Mouse (Mus musculus) lung, postnatal 25 days (tissue): ENCODE results near the gene Pigo.

Experiments
- DNase-seq: peaks from one replicate; pipeline ENCODE4 v3.0.0; 2022; ENCODE audit warnings: low spot score

Pigo gene

DNA sequence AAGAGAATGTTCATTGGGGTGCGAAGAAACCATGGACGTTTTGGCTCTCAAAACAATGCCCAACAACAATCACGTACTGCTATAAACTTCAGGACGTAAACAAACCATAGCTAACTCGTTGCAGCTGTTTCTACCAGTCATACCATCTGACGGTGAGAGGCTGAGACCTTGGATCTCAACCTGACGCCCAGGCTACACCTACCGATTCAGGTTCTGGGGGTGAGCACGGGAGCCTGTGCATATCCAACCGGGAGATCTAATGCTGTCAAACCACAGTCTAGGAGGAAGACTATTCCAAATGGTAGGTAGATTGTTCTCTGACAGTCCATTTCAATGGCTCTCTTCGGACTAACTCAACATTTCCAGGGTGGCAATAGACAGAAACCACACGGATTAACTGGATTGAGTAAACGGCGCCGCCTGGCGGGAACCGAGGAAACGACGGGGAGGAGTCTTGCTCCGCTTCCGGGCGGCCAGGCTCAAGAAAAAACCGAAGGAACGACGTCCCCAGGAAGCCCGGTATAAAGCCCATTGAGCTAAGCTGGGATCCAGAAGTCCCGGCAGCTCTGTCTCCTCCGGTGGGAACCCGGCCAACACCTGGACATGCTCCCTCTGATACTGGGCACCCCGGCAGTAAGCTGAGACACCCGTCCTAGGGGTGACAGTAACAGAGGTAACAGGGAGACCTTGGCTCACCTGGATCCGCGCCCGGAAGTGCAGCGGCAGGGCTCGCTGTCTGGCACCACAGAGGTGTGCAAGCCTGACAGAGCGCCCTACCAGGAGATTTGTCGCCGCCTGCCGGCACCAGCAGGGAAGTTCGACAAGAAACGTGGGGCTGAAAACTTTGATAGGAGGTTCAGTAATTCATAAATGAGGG, at the start of gene Pigo:
Pigo (minus strand) TSS at position 736 of the 877 bp plus-strand sequence.
- DNase-seq: peak; percentile 93

DNA sequence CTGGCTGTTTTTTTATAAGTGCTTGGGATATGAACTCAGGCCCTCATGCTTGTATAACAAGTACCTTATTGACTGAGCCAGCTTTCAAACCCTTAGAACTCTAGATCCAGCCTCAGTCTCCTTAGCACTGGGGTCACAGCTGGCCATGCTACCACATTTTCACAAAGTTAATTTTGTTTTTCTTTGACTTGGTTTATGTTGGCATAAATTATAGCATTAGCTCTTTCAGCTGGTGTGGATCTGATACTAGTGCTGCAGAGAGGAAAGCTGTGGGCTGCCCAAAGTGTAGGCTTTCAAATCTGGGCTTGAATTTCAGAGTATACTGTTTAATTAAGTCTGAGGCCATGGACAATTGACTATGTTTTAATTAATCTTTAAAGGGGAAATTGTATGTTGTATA, 49.3 kb upstream of the Pigo start:
- DNase-seq: no peak

GRCm38 (mm10) chr4:43065471-43065870, 39.9 kb upstream of the Pigo start:
- DNase-seq: no peak

DNA sequence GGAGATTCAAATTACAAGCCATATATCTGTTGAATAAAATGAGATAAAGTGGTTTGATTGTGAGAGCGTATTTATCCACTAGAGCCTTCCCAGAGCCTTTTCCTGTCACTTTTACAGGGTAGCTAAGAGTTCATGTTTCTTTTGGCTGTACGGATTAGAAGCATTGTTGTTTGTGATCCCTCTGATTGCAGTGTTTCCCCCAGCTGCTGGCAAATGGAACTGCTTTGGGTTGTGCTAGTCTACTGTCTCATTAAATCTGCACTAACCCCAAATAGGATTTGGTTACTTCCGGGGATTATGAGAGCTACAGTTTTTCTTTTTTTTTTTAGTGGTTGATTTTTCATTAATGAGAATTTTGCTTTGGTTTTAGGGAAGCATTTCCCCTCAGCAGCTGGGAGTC, 34.7 kb upstream of the Pigo start:
- no peak for DNase-seq

DNA sequence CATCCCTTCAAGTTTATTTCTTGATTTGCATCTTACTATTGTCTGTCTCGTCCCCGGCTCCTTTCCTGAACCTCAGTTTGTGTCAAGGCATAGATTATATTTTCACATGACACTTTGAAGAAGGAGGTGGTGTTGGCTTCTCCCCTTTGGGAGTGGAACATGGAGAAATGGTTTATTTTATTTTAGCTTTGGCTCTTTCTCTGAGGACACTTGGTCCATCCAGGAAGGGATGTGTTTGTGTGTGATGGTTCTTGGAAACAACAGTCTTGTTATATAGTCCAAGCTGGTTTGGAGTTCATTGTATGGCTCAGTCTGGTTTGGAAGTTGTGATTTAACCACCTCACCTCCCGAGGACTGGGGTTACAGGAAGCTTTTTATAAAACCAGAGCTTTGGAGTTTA, 34.1 kb upstream of the Pigo start:
- DNase-seq: no peak

- peak; percentile 96 for DNase-seq
These were observed 33.4 kb upstream of the Pigo start, which contains the start of gene Unc13b for GRCm38 (mm10) chr4:43058753-43059654. Gene Unc13b (plus strand): TSS chr4:43058953.

DNA sequence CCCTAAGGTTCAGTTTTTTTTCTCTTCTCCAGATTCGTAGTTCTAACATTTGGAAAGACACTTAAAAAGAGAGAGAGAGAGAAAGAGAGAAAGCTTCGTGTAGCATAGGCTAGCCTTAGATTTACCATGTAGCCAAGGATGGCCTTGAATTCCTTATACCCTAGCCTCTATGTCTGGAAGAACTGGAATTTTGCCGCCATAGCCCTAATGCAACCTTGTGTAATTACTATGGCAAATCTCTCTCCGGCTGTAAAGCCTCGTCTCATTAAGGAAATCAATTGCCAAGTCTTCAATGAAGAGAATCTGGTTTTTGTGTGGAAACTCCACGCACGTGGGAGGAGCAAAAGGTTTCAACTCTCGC, 32.8 kb upstream of the Pigo start:
- DNase-seq: no peak

GRCm38 (mm10) chr4:43057654-43058053, 32.0 kb upstream of the Pigo start:
- DNase-seq: no peak

DNA sequence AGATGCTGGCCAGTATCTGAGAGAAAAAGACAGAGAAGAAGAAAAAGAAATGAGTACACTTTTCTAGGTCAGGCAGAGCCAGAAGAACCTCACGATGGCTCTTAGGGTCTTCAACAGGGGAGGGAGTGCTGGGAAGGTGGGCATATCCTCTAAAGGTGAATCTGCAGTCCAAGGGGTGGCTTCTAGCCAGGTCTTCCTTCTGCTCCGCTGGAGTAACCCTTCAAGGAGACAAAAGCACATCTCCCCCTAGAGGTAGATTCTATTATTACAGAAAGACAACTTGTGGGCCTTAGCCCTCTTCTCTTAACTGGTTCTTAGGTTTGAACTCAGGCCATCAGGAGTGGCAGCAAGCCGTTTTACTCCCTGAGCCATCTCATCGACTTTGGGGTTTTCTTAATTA, 27.0 kb upstream of the Pigo start:
- DNase-seq: peak; percentile 73

DNA sequence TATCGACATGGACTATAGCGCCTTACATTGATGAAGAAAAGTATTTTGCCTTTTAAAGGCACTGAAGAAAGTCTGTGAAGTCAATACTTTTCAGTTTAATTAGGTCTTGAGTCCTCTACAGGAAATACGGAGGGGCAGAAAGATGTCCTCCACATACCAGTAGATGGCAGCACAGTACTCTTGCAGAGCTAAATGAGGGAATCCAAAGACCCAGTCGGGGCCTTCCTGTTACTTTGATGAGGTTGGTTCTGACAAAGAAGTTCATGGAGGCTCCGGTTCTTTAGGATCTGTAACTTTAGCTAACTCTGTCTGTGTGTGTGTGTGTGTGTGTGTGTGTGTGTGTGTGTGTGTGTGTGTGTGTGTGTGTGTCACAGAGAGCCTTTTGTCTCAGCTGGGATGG, 21.6 kb upstream of the Pigo start:
- DNase-seq: peak; percentile 91

DNA sequence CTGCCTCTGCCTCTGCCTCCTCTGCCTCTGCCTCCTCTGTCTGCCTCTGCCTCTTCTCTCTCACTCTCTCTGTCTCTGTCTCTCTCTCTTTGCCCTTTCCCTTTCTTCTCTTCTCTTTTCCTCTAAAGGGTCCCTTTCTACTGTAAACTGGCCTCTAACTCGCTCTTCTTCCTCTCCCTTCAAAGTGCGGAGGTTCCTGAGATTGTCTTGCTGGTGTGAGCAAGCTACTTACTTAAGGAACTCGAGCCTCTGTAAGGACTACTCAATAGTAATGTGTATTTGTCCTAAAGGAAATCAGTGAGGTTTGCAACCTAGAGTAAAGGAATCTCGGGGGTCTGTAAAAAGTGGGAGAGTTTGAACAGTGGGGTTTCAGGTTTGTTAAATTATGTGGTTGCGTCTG, 21.0 kb upstream of the Pigo start:
- DNase-seq: no peak

DNA sequence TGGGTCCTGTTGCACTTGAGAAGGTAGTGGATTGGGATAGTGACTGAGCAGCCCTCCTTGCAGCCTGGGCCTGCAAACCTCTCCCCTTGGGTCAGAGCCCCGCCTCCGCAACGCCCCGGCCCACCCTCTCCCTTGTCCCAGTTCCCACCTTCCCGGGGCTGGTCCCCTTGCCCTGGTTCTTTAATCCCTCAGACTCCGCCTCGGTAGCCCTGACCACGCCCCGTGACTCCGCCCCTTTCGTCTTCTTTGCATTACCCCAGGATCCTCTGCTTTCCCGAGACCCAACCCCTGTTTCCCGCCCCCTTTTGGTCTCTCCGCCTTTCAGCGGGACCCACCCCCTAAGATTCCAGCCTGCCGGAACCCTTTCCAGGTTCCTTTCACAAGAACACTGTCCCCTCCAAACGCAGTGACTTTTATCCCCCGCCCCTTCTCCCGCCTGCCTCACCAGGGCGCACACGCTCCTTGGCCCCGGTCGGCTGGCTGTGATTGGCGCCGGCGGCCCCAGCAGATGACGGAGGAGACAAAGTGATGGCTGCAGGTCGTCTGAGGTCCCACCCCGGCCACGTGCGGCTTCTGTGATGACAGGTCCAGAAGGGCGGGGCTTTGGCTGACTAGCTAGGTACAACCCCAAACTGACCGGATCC, 20.2 kb upstream of the Pigo start, which contains the start of gene Fam214b:
Fam214b (minus strand) TSS at position 562 of the 644 bp plus-strand sequence.
- DNase-seq: peak; percentile 100

GRCm38 (mm10) chr4:43045285-43045658, 19.7 kb upstream of the Pigo start:
- no peak for DNase-seq

DNA sequence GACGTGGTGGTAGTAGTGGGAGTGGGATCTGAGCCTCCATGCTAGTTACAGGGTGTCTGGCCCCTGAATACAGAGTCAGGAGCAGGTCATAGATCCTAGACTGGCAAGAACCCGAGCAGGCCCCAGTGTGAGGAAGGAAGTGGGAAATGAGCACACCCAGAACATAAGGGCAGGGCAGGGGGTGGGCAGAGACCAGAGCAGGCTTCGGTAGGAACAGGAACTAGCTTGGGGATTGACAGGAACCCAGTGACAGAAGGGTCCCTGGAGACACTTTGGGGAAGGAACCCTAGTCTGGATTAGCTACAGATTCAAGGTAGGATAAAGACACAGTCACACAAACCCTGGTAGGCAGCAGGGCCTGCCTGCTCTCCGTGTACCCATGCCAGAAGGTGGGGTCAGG, 19.1 kb upstream of the Pigo start:
- peak; percentile 78 for DNase-seq

GRCm38 (mm10) chr4:43043644-43044357, 18.2 kb upstream of the Pigo start:
- peak; percentile 87 for DNase-seq

DNA sequence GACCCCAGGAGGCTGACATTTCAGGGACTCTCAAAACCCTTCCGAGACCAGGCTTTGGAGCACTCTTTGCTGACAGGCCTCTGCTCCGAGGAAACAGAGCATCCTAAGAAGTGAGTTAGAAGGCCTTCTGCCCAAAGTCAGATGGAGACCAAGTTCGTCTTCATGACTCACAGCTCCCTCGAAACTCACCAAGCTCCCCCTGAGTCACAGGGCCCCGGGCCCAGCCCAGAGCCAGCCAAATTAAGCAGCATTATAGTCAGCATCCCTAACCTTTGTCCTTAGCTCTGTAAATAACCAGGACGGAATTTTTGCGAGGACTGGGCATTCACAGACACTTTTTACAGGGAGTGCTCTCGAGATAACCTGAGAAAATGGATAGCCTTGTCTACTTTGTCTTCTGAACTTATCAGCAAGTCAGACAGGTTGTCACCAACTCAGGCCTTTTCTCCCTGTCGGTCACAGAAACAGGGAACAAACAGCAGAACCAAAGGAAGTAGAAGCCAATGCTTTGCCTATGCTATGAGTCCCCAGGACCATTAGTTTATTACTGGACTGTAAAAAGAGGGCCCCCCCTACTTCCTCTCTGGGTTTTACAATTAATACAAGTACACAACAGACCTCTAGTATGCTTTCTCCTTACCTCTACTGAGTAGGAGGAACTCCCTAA, 15.4 kb upstream of the Pigo start:
- no peak for DNase-seq

DNA sequence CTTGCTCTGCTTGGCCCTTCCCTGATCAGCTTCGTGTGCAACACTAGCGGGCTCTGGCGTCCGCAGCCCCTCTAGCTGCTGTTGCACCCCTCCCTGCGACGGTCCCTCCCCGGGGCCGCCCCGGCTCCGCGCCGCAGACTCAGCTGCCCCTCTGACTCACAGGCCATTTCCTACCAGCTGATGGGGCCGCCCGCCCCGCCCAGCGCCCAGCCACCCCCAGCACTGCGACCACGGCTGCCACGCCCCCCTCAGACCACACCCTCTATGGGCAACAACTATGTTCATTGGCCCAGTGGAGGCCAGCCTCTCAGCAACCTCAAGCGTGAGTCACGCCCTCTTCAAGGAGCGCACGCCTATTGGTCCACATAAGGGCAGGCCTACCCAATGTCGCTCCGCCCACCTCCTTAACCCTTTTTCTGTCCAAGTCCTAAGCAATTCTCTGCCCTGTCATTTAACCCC, 14.5 kb upstream of the Pigo start:
- DNase-seq: peak; percentile 98

GRCm38 (mm10) chr4:43039609-43040008, 14.0 kb upstream of the Pigo start:
- no peak for DNase-seq

GRCm38 (mm10) chr4:43038567-43039495, 13.2 kb upstream of the Pigo start:
- DNase-seq: peak; percentile 27
